11 mouse cellular contexts compared by ENCODE assay signal in genomic region chr15:98005181-98005580, GRCm38 (mm10). TPM values are rescaled to one million over a fixed set of nuclear protein-coding genes. Genes with fewer than 3 reads are reported as not detected.
DNase-seq lines count a peak whose midpoint lies in the region; ATAC-seq and TF ChIP-seq lines count a peak whose summit lies in the region.
"Had no signal": no experiment of that assay in that cellular context is flagged by ENCODE, and none has a peak within 500 bp of the region (broad histone marks: within the 10 kb centered on the region; RNA-seq: fewer than 3 reads in every experiment).

No protein-coding gene starts in this region.

- H3K36me3 ChIP-seq in heart, embryonic 11.5 days (ENCODE audit: control insufficient read depth, insufficient read depth, low read length), result no peaks in the 10 kb centered on the region
- H3K36me3 ChIP-seq in E14TG2a.4 (ENCODE audit: insufficient read depth, low read length), result no peaks in the 10 kb centered on the region
- no peaks in the 10 kb centered on the region for H3K36me3 ChIP-seq in forebrain, embryonic 13.5 days (ENCODE audit: poor library complexity, severe bottlenecking)
- 0 out of 2 replicates have a peak, but pooled peaks cover 5% of the 10 kb centered on the region for H3K36me3 ChIP-seq in limb, embryonic 12.5 days

- peak overlapping the region; percentile 71 for H3K4me2 ChIP-seq in heart, embryonic 11.5 days
- H3K4me2 ChIP-seq in forebrain, embryonic 13.5 days, result peak overlapping the region; percentile 81
- H3K4me2 ChIP-seq in limb, embryonic 12.5 days, result peak overlapping the region; percentile 84

- H3K4me3 ChIP-seq in heart, embryonic 11.5 days (ENCODE audit: low read depth, low read length), result peak overlapping the region; percentile 57
- H3K4me3 ChIP-seq in E14TG2a.4 (replicated peaks; ENCODE audit: low read length), result peak overlapping the region; percentile 74
- peak overlapping the region; percentile 50 for H3K4me3 ChIP-seq in forebrain, embryonic 13.5 days
- H3K4me3 ChIP-seq in limb, embryonic 12.5 days (replicated peaks), result peak overlapping the region; percentile 72
- H3K4me3 ChIP-seq: erythroblast, embryonic 14.5 days had no signal

- no peak overlapping the region; the same call in 1 of the 2 replicates for H3K9ac ChIP-seq in heart, embryonic 11.5 days (ENCODE audit: low read depth, low read length)
- H3K9ac ChIP-seq in forebrain, embryonic 13.5 days, result peak overlapping the region; percentile 76; the same call in 1 of the 2 replicates
- peak overlapping the region; percentile 93 for H3K9ac ChIP-seq in limb, embryonic 12.5 days (replicated peaks)

- TF ChIP-seq CTCF in E14TG2a.4 (conservative IDR thresholded peaks at IDR 0.05; ENCODE audit: low read length), result no peak

- 10% methylated on average over 11 of the region's 11 CpGs for WGBS in heart, embryonic 11.5 days (ENCODE audit: insufficient replicate concordance)
- WGBS in forebrain, embryonic 13.5 days, result 13% methylated on average over 11 of the region's 11 CpGs
- 7% methylated on average over 11 of the region's 11 CpGs for WGBS in limb, embryonic 12.5 days

- no peak for DNase-seq in heart, adult 8-10 months (ENCODE audit: low spot score)
- no peak for DNase-seq in ovary, postnatal 14 days (ENCODE audit: low spot score)
- DNase-seq in urinary bladder, postnatal 36 days (ENCODE audit: low spot score in 2 of 2), result no peak
- DNase-seq in spleen, adult 18-20 months, result no peak
- DNase-seq: heart, postnatal 10 days had no signal

- ATAC-seq in heart, embryonic 11.5 days (replicated peaks; ENCODE audit: insufficient number of reproducible peaks, low FRiP score, low TSS enrichment), result no peak
- no peak for ATAC-seq in forebrain, embryonic 13.5 days
- ATAC-seq in limb, embryonic 12.5 days (ENCODE audit: insufficient number of reproducible peaks, insufficient read depth, low FRiP score, low TSS enrichment, low read depth), result no peak

- peaks cover 52% of the 10 kb centered on the region for H3K27me3 ChIP-seq in heart, embryonic 11.5 days (ENCODE audit: control insufficient read depth, insufficient read depth, low read length)
- H3K27me3 ChIP-seq in E14TG2a.4 (ENCODE audit: insufficient read depth, low read length), result peaks cover 92% of the 10 kb centered on the region
- peaks cover 25% of the 10 kb centered on the region for H3K27me3 ChIP-seq in forebrain, embryonic 13.5 days
- H3K27me3 ChIP-seq in limb, embryonic 12.5 days, result peaks cover 55% of the 10 kb centered on the region

- no peaks in the 10 kb centered on the region for H3K9me3 ChIP-seq in heart, embryonic 11.5 days (replicated peaks; ENCODE audit: control insufficient read depth, low read length)
- H3K9me3 ChIP-seq in E14TG2a.4 (ENCODE audit: low read length), result no peaks in the 10 kb centered on the region
- H3K9me3 ChIP-seq in forebrain, embryonic 13.5 days (replicated peaks), result no peaks in the 10 kb centered on the region
- H3K9me3 ChIP-seq in limb, embryonic 12.5 days, result no peaks in the 10 kb centered on the region

- H3K27ac ChIP-seq in heart, embryonic 11.5 days (ENCODE audit: low read depth, low read length), result no peak overlapping the region
- no peak overlapping the region for H3K27ac ChIP-seq in forebrain, embryonic 13.5 days
- H3K27ac ChIP-seq in limb, embryonic 12.5 days, result peak overlapping the region; percentile 97

- H3K4me1 ChIP-seq in heart, embryonic 11.5 days (ENCODE audit: control insufficient read depth, insufficient read depth, low read length), result peaks cover 30% of the 10 kb centered on the region
- peaks cover 52% of the 10 kb centered on the region for H3K4me1 ChIP-seq in E14TG2a.4 (replicated peaks; ENCODE audit: low read depth, low read length)
- peaks cover 50% of the 10 kb centered on the region for H3K4me1 ChIP-seq in forebrain, embryonic 13.5 days
- H3K4me1 ChIP-seq in limb, embryonic 12.5 days (replicated peaks), result peaks cover 46% of the 10 kb centered on the region

RNA-seq across cellular contexts. Expression of gene Col2a1, which starts 0.7 kb away (rescaled TPM):
- 61.9 and 80.7 TPM in 2 replicates for polyA plus RNA-seq in heart, embryonic 11.5 days (2014; fragmentation: Nextera tagmentation; extraction: Ambion mirVana)
- total RNA-seq in heart, adult 8-10 months (2022), result under 1 TPM in 2 of 4 experiments, not detected in 2; 0.06 to 0.19 TPM
- 31.8 and 39.6 TPM in 2 replicates for polyA plus RNA-seq in forebrain, embryonic 13.5 days (2015; fragmentation: Nextera tagmentation; extraction: Ambion mirVana)
- polyA plus RNA-seq in limb, embryonic 12.5 days (2016; fragmentation: Nextera tagmentation; extraction: Ambion mirVana), result 431 and 545 TPM in 2 replicates
- total RNA-seq: megakaryocyte, adult 5-6 weeks had no signal
- polyA plus RNA-seq: erythroblast, embryonic 14.5 days had no signal

RNA-seq across cellular contexts. Expression of gene Tmem106c, which starts 41.2 kb away (rescaled TPM):
- polyA plus RNA-seq in heart, embryonic 11.5 days (2014; fragmentation: Nextera tagmentation; extraction: Ambion mirVana), result 30.1 and 34.9 TPM in 2 replicates
- total RNA-seq in heart, adult 8-10 months (2022), result 10 to 100 TPM; 12.8 to 17.9 (median 14.9) TPM
- polyA plus RNA-seq in forebrain, embryonic 13.5 days (2015; fragmentation: Nextera tagmentation; extraction: Ambion mirVana), result 46.9 and 56.2 TPM in 2 replicates
- polyA plus RNA-seq in limb, embryonic 12.5 days (2016; fragmentation: Nextera tagmentation; extraction: Ambion mirVana), result 30.9 and 33.9 TPM in 2 replicates
